Mouse (Mus musculus): Measurements from ENCODE around the gene Tenm2.

- TF ChIP-seq JUN (IDR thresholded peaks at IDR 0.05; ENCODE audit: insufficient read depth, low read depth, low read length) (no peak), EP300 (IDR thresholded peaks at IDR 0.05; ENCODE audit: low read length) (no peak), RAD21 (IDR thresholded peaks at IDR 0.05; ENCODE audit: low read depth, low read length) (no peak)
These were observed 754.7 kb downstream of the Tenm2 start for GRCm38 (mm10) chr11:36481086-36481485.
